Mouse (Mus musculus) E14TG2a.4 (cell line): ENCODE data around the gene Zbed6.
A peak's percentile ranks its signal among the peaks of the same experiment; 100 is the strongest.

Experiments
- CTCF ChIP-seq: conservative IDR thresholded peaks from 2 replicates; pipeline ENCODE4 v1.5.1; 2014; ENCODE audit warnings: low read length
- NANOG ChIP-seq: IDR thresholded peaks from 2 replicates; pipeline ENCODE4 v1.6.1; 2014; ENCODE audit warnings: borderline replicate concordance, low read length, mixed read lengths
- POU5F1 ChIP-seq: IDR thresholded peaks from 2 replicates; pipeline ENCODE4 v1.6.1; 2014; ENCODE audit warnings: low read length, borderline replicate concordance

DNA sequence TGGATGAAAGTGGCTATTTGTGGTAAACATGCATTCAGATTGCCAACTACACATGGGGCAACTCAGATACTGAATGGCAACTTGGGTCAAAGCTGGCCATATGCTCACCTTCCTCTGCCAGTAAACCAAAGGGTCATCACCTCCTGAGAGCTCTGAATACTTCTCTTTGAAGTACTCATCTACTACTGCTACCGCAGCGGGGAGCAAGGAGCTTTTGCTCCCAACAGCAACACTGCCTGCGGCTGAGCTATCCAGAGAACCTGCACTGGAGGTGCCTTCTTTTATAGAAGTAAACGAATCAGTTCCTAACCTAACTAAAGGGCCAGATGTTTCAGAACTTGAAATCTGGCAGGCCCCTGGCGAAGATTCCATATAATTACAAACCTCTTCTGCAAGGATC, 3.9 kb downstream of the Zbed6 start:
- TF ChIP-seq CTCF (no peak), POU5F1 (no peak), NANOG (0 out of 2 replicates have a peak, but pooled peaks have one; percentile 24)
